Mouse (Mus musculus) olfactory bulb, adult 2 months (tissue): ENCODE results near the gene Gart. TPM values are rescaled to one million over a fixed set of nuclear protein-coding genes. Genes with fewer than 3 reads are reported as not detected.
A peak's percentile ranks its signal among the peaks of the same experiment; 100 is the strongest.

Source experiments
- H3K27ac ChIP-seq: fragments of 200-500 bp; 2 replicates; pipeline ENCODE4 v1.5.1; 2012; ENCODE audit warnings: low read depth, low read length; ENCODE audit not compliant: insufficient read depth
- H3K4me1 ChIP-seq: fragments of 200-500 bp; 2 replicates; pipeline ENCODE4 v1.6.1; 2012; ENCODE audit warnings: low read length; ENCODE audit not compliant: control insufficient read depth, insufficient read depth
- H3K4me3 ChIP-seq: fragments of 200-500 bp; 2 replicates; pipeline ENCODE4 v1.5.1; 2012; ENCODE audit warnings: mild to moderate bottlenecking, low read depth, low read length, moderate library complexity; ENCODE audit not compliant: insufficient read depth
- CTCF ChIP-seq: fragments of 200-500 bp; IDR thresholded peaks from 2 replicates; pipeline ENCODE4 v1.5.1; 2012; ENCODE audit warnings: low read depth, mild to moderate bottlenecking, low read length, moderate library complexity; ENCODE audit not compliant: insufficient read depth
- POLR2A ChIP-seq: fragments of 200-500 bp; IDR thresholded peaks from 2 replicates; pipeline ENCODE4 v1.6.1; 2012; ENCODE audit warnings: mild to moderate bottlenecking, low read depth, low read length, moderate library complexity; ENCODE audit not compliant: insufficient read depth
- WGBS: fragments of 180-500 bp; shearing (Covaris S2); methylation state at CpG from one replicate; pipeline ENCODE4 v1.1.7; 2018; 5-methylcytosine and 5-hydroxymethylcytosine counted together
- polyA plus RNA-seq: library from polyadenylated mRNA; stranded (reverse); fragments of >200 nt; gene quantifications from 2 replicates; pipeline ENCODE4 v1.2.4, GENCODE M21; 2012; ENCODE audit warnings: low replicate concordance; ENCODE audit not compliant: missing spikeins, insufficient read depth, insufficient read length

Gene Gart
- not detected in 2 replicates for polyA plus RNA-seq

DNA sequence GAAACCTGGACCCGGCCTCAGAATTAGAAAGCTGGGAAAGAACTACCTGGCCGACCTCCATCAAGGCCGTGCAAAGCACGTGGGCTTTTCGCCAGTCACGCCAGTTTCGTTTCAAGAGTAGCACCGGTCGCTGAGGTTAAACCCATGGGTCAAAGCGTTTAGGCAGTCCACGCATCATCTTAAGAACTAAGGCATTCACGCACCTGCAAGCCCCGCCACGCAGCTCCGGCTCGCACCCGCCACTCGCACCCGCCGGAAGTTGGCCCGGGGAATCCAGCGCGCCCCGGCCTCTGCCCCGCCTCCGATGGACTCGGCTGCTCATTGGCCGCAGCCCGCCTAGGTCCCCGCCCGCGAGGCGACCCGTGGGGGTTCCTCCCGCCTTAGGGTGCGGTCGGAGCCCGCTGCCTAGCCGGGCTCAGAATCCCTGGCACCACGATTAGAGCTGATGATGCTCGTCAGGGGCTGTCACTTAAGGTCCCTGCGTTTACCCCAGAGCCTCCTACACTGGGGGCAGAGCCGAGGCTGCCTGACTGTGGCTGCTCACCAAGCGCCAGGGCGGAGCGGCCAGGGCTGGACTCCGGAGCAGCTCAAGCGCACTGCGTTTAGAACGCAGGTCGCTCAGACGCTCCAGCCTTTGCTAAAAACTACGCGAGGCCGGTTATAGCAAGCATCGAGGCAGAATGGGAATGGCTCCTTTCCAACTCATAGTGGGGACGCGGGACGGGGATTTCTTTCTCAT lies at the start of gene Gart:
Gene Gart (minus strand): TSS at position 272 of the 739 bp plus-strand sequence.
- Histone ChIP-seq H3K27ac (peak within 1 kb of the TSS; percentile 97), H3K4me1 (peaks cover under 1% of the 10 kb centered on the region; the same call in 1 of the 2 replicates), H3K4me3 (peak within 1 kb of the TSS; percentile 83)
- TF ChIP-seq CTCF (no peak), POLR2A (peak; percentile 84)
- WGBS = under 1% methylated on average over 59 of the region's 59 CpGs

- 64% methylated on average over 8 of the region's 8 CpGs for WGBS
- TF ChIP-seq POLR2A (no peak), CTCF (no peak)
- H3K27ac ChIP-seq = no peak overlapping the region
- H3K4me1 ChIP-seq = no peaks in the 10 kb centered on the region
- no peak overlapping the region for H3K4me3 ChIP-seq
These were observed 48.5 kb upstream of the Gart start for GRCm38 (mm10) chr16:91695108-91695755.

DNA sequence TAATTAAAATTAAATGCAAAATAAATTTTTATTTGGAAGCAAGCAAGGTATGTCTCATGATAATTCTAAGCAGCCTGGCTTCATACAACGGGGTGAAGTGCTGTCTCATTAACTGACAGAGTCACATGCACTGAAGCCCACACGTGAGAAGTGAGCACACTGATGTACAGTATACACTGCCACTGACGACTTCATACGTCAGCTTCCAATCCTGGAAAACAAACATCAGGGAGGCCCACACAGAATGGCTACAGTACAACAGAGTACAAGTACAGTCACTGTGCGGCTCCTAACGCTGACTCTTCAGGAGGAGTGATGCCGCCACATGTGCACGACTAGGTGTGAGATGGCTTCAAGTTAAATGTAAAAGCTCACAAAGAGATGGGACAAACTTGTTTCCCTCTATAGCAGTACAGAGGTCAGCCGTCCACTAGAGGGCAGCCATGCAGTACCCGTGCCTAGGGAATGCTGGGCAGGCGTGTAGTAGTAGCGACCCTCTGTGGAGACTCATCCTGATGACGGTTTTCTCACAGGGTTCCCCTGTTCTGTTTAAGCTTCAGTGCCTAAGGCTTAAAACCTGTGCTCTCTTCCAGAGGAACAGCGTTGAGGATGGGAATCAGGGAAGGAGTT lies 47.8 kb upstream of the Gart start:
- 0 out of 2 replicates have a peak, but pooled peaks cover 2% of the 10 kb centered on the region for H3K4me1 ChIP-seq
- TF ChIP-seq POLR2A = no peak
- TF ChIP-seq CTCF = peak; percentile 21; the same call in 1 of the 2 replicates
- H3K4me3 ChIP-seq = no peak overlapping the region
- WGBS = 34% methylated on average over 14 of the region's 14 CpGs
- H3K27ac ChIP-seq = no peak overlapping the region

- WGBS = 40% methylated on average over 7 of the region's 7 CpGs
- no peak overlapping the region for H3K27ac ChIP-seq
- no peak overlapping the region for H3K4me3 ChIP-seq
- H3K4me1 ChIP-seq = 0 out of 2 replicates have a peak, but pooled peaks cover 4% of the 10 kb centered on the region
- no peak for TF ChIP-seq POLR2A
- no peak for TF ChIP-seq CTCF
These were observed 43.0 kb upstream of the Gart start for GRCm38 (mm10) chr16:91689791-91690190.

- TF ChIP-seq POLR2A (peak; percentile 90), CTCF (no peak)
- Histone ChIP-seq H3K4me1 (0 out of 2 replicates have a peak, but pooled peaks cover 4% of the 10 kb centered on the region), H3K4me3 (peak within 1 kb of the TSS; percentile 91), H3K27ac (peak within 1 kb of the TSS; percentile 66)
- WGBS = under 1% methylated on average over 71 of the region's 71 CpGs
These were observed 42.0 kb upstream of the Gart start, which contains the start of gene Donson for GRCm38 (mm10) chr16:91688619-91689334. Donson (minus strand) TSS chr16:91688770.

GRCm38 (mm10) chr16:91688023-91688618 lies 41.4 kb upstream of the Gart start:
- Histone ChIP-seq H3K27ac (no peak overlapping the region; the same call in 1 of the 2 replicates), H3K4me1 (0 out of 2 replicates have a peak, but pooled peaks cover 4% of the 10 kb centered on the region), H3K4me3 (peak overlapping the region; percentile 91)
- TF ChIP-seq POLR2A = no peak
- TF ChIP-seq CTCF = no peak
- WGBS = 2% methylated on average over 51 of the region's 51 CpGs

- TF ChIP-seq POLR2A (no peak), CTCF (no peak)
- 0 out of 2 replicates have a peak, but pooled peaks cover 4% of the 10 kb centered on the region for H3K4me1 ChIP-seq
- WGBS = 84% methylated on average over 5 of the region's 5 CpGs
- H3K27ac ChIP-seq = no peak overlapping the region
- H3K4me3 ChIP-seq = no peak overlapping the region
These were observed 39.6 kb upstream of the Gart start for GRCm38 (mm10) chr16:91686369-91686768.

DNA sequence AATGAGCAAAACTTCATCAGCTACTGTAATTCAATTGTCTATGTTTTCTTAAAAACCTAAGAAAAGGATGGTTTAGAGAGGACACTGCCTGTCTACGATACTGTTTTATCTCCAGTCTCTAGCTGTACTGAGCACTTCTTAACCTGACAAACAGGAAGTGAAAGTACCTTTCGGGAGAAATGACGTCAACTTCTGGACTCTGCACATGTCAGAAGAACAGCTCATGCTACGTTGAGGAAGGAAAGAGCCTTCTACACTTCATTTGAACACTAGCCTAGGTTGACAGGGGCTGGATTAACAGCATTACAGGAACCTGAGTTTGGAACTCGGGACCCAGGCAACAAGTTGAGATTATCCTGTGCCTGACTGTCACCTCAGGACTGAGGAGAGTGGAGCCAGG lies 38.8 kb upstream of the Gart start:
- 89% methylated on average over 5 of the region's 5 CpGs for WGBS
- H3K4me3 ChIP-seq = no peak overlapping the region
- H3K27ac ChIP-seq = no peak overlapping the region
- 0 out of 2 replicates have a peak, but pooled peaks cover 4% of the 10 kb centered on the region for H3K4me1 ChIP-seq
- no peak for TF ChIP-seq POLR2A
- no peak for TF ChIP-seq CTCF
